Mouse (Mus musculus): ENCODE measurements around the gene Xbp1. TPM values are rescaled to one million over a fixed set of nuclear protein-coding genes. Genes with fewer than 3 reads are reported as not detected.
"Not testable (repeated sequence)": the region's sequence is repeated elsewhere in the genome, so short reads cannot be mapped to it uniquely, and the experiment has no call there.

Gene Xbp1
- polyA plus RNA-seq, 1 experiment from 2014 or later: 117 TPM

GRCm38 (mm10) chr11:5510686-5511085 lies 9.8 kb upstream of the Xbp1 start:
- ATAC-seq (replicated peaks; ENCODE audit: low FRiP score); H3K9ac ChIP-seq (ENCODE audit: low read length); H3K27me3 ChIP-seq (ENCODE audit: control insufficient read depth, insufficient read depth, low read length); DNase-seq (ENCODE audit: low spot score); H3K9me3 ChIP-seq (ENCODE audit: control insufficient read depth, low read length); H3K36me3 ChIP-seq (ENCODE audit: control insufficient read depth, insufficient read depth, low read length); H3K4me2 ChIP-seq (ENCODE audit: low read depth, low read length, severe bottlenecking); H3K27ac ChIP-seq (ENCODE audit: low read depth, low read length); H3K4me3 ChIP-seq (ENCODE audit: low read depth, low read length); H3K4me1 ChIP-seq (replicated peaks; ENCODE audit: control insufficient read depth, insufficient read depth, low read length): not testable (repeated sequence)
- WGBS: 100% methylated on average over 1 of the region's 2 CpGs

DNA sequence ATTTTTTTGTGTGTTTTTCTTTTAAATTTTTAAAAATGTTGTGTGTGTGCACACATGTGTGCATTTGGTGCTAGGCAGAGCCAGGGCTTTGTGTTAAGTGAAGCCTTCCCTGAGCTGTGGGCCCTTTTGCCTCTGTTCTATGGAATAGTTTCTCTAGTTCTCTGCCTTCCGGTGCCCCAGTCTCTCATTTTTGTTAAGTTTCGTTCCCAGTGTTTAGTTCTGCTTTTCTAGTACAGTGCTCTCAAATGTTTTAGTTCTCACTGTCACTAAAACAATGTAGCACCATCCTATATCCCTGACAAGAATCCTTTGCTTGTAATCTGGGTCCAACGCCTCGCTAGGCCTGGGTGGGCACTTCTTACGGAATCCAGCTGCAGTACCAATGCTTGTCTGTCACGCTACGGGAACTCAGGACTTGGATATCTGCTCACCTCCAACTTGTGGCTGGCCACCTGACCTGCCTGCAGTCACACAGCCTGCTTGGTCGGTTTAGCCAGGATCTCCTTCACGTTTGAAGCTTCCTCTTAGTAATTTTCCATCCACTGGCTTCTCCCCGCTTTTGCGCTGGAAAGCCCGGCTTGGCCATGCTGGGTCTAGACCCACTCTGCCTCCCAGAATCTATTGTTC lies 8.2 kb upstream of the Xbp1 start:
- Histone ChIP-seq H3K4me3 (ENCODE audit: low read depth, low read length) (no peak overlapping the region), H3K27ac (ENCODE audit: low read depth, low read length) (no peak overlapping the region), H3K9me3 (ENCODE audit: control insufficient read depth, low read length) (no peaks in the 10 kb centered on the region), H3K9ac (ENCODE audit: low read length) (no peak overlapping the region), H3K27me3 (ENCODE audit: control insufficient read depth, insufficient read depth, low read length) (no peaks in the 10 kb centered on the region), H3K4me1 (replicated peaks; ENCODE audit: control insufficient read depth, insufficient read depth, low read length) (no peaks in the 10 kb centered on the region), H3K36me3 (ENCODE audit: control insufficient read depth, insufficient read depth, low read length) (no peaks in the 10 kb centered on the region), H3K4me2 (ENCODE audit: low read depth, low read length, severe bottlenecking) (no peak overlapping the region)
- no peak for ATAC-seq (replicated peaks; ENCODE audit: low FRiP score)
- WGBS: 78% methylated on average over 12 of the region's 12 CpGs
- DNase-seq (ENCODE audit: low spot score): no peak

DNA sequence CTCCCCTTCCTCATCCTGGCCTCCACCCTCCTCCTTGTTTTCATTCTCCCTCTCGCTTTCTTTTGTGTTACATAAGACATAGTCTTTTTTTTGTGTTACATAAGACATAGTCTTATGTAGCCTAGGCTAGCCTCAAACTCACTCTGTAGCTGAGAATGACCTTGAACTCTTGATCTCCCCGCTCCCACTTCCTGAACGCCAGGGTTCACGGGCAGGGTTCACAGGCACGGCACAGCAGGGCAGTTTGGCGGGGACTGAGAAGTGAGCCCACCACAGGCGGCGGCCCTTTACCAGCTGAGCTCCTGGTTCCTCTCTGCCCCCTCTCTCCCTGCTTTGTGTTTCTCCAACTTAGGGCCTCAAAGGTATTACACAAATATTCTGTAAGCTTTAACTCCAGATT lies 7.5 kb upstream of the Xbp1 start:
- Histone ChIP-seq H3K27me3 (ENCODE audit: control insufficient read depth, insufficient read depth, low read length) (no peaks in the 10 kb centered on the region), H3K4me1 (replicated peaks; ENCODE audit: control insufficient read depth, insufficient read depth, low read length) (no peaks in the 10 kb centered on the region), H3K36me3 (ENCODE audit: control insufficient read depth, insufficient read depth, low read length) (no peaks in the 10 kb centered on the region), H3K27ac (ENCODE audit: low read depth, low read length) (no peak overlapping the region), H3K4me3 (ENCODE audit: low read depth, low read length) (no peak overlapping the region), H3K4me2 (ENCODE audit: low read depth, low read length, severe bottlenecking) (no peak overlapping the region), H3K9ac (ENCODE audit: low read length) (no peak overlapping the region), H3K9me3 (ENCODE audit: control insufficient read depth, low read length) (no peaks in the 10 kb centered on the region)
- ATAC-seq (replicated peaks; ENCODE audit: low FRiP score): no peak
- DNase-seq (ENCODE audit: low spot score): no peak
- WGBS: 85% methylated on average over 8 of the region's 8 CpGs

DNA sequence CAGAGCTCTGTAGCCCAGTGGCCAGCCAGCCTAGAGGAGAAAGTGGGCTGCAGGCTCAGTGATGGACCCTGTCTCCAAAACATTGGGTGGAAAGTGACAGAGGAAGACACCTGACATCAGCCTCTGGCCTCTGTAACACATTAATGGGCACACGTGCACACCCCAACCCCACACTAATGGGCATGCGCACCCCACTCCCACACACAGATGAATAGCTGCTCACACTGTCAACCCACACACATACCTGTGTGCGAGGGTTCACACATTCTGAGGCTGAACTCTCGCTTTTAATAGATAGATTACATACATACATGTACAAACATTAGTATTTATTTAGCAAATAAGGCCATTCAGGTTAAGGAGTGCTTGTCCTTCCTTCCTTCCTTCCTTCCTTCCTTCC lies 6.4 kb upstream of the Xbp1 start:
- Histone ChIP-seq H3K4me1 (replicated peaks; ENCODE audit: control insufficient read depth, insufficient read depth, low read length) (no peaks in the 10 kb centered on the region), H3K36me3 (ENCODE audit: control insufficient read depth, insufficient read depth, low read length) (no peaks in the 10 kb centered on the region), H3K4me2 (ENCODE audit: low read depth, low read length, severe bottlenecking) (no peak overlapping the region), H3K9ac (ENCODE audit: low read length) (no peak overlapping the region), H3K4me3 (ENCODE audit: low read depth, low read length) (no peak overlapping the region), H3K27me3 (ENCODE audit: control insufficient read depth, insufficient read depth, low read length) (no peaks in the 10 kb centered on the region), H3K27ac (ENCODE audit: low read depth, low read length) (no peak overlapping the region), H3K9me3 (ENCODE audit: control insufficient read depth, low read length) (no peaks in the 10 kb centered on the region)
- DNase-seq (ENCODE audit: low spot score) (peak; percentile 44), ATAC-seq (replicated peaks; ENCODE audit: low FRiP score) (no peak)
- WGBS: 91% methylated on average over 4 of the region's 4 CpGs

DNA sequence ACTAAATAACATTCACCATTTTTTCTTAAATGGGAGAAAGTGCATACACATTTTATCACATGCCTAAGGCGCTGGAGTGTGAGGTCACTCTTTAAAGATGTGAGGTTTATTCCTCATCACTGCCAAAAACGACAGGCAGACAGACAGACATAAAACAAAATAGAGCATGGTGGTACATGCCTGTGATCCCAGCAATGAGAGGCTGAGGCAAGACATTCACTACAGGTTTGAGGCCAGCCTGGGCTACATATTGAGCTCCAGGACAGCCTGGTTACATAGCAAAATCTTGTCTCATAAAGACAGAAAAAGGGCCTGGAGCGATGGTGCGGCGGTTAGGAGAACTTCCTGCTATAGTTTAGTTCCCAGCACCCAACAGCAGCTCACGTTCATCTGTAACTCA lies 5.3 kb upstream of the Xbp1 start:
- ATAC-seq (replicated peaks; ENCODE audit: low FRiP score): no peak
- Histone ChIP-seq H3K9me3 (ENCODE audit: control insufficient read depth, low read length) (no peaks in the 10 kb centered on the region), H3K9ac (ENCODE audit: low read length) (no peak overlapping the region), H3K27ac (ENCODE audit: low read depth, low read length) (no peak overlapping the region), H3K27me3 (ENCODE audit: control insufficient read depth, insufficient read depth, low read length) (no peaks in the 10 kb centered on the region), H3K4me2 (ENCODE audit: low read depth, low read length, severe bottlenecking) (no peak overlapping the region), H3K4me3 (ENCODE audit: low read depth, low read length) (no peak overlapping the region), H3K36me3 (ENCODE audit: control insufficient read depth, insufficient read depth, low read length) (no peaks in the 10 kb centered on the region), H3K4me1 (replicated peaks; ENCODE audit: control insufficient read depth, insufficient read depth, low read length) (no peaks in the 10 kb centered on the region; the same call in 1 of the 2 replicates)
- WGBS: 82% methylated on average over 6 of the region's 6 CpGs
- DNase-seq (ENCODE audit: low spot score): no peak

DNA sequence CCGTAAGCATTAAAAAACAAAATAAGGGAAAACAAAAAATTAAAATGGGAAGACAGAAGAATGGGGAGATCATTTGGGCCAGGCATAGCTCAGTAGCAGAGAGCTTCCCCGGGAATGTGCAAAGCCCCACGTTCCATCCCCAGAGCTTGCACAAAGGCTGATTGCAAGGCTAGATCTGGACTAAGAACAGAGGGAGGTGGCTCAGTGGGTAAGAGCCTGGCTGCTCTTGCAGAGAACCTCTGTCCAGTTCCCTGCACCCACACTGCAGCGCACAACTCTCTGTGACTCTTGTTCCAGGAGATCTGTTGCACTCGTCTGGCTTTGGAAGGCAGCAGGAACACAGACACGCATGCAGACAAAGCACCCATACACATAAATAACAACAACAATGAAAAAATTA lies 4.8 kb upstream of the Xbp1 start:
- no peaks in the 10 kb centered on the region for H3K9me3 ChIP-seq (ENCODE audit: control insufficient read depth, low read length)
- no peak for DNase-seq (ENCODE audit: low spot score)
- 83% methylated on average over 6 of the region's 6 CpGs for WGBS

GRCm38 (mm10) chr11:5516151-5516550 lies 4.3 kb upstream of the Xbp1 start:
- no peaks in the 10 kb centered on the region for H3K9me3 ChIP-seq (ENCODE audit: control insufficient read depth, low read length)
- H3K9ac ChIP-seq (ENCODE audit: low read length): no peak overlapping the region
- H3K27me3 ChIP-seq (ENCODE audit: control insufficient read depth, insufficient read depth, low read length): no peaks in the 10 kb centered on the region
- no peak overlapping the region for H3K4me2 ChIP-seq (ENCODE audit: low read depth, low read length, severe bottlenecking)
- 84% methylated on average over 7 of the region's 7 CpGs for WGBS
- H3K4me1 ChIP-seq (replicated peaks; ENCODE audit: control insufficient read depth, insufficient read depth, low read length): no peaks in the 10 kb centered on the region; the same call in 1 of the 2 replicates
- DNase-seq (ENCODE audit: low spot score) (no peak), ATAC-seq (replicated peaks; ENCODE audit: low FRiP score) (no peak)
- no peak overlapping the region for H3K27ac ChIP-seq (ENCODE audit: low read depth, low read length)
- H3K36me3 ChIP-seq (ENCODE audit: control insufficient read depth, insufficient read depth, low read length): no peaks in the 10 kb centered on the region
- no peak overlapping the region for H3K4me3 ChIP-seq (ENCODE audit: low read depth, low read length)

More for the DNA sequence above, 4.8 kb upstream of the Xbp1 start:
- Histone ChIP-seq H3K27ac (ENCODE audit: low read depth, low read length) (no peak overlapping the region), H3K4me2 (ENCODE audit: low read depth, low read length, severe bottlenecking) (no peak overlapping the region), H3K27me3 (ENCODE audit: control insufficient read depth, insufficient read depth, low read length) (no peaks in the 10 kb centered on the region), H3K36me3 (ENCODE audit: control insufficient read depth, insufficient read depth, low read length) (no peaks in the 10 kb centered on the region), H3K4me1 (replicated peaks; ENCODE audit: control insufficient read depth, insufficient read depth, low read length) (no peaks in the 10 kb centered on the region; the same call in 1 of the 2 replicates), H3K4me3 (ENCODE audit: low read depth, low read length) (no peak overlapping the region), H3K9ac (ENCODE audit: low read length) (no peak overlapping the region)
- ATAC-seq (replicated peaks; ENCODE audit: low FRiP score): no peak

- no peak overlapping the region for H3K9ac ChIP-seq (ENCODE audit: low read length)
- H3K9me3 ChIP-seq (ENCODE audit: control insufficient read depth, low read length): no peaks in the 10 kb centered on the region
- no peak for ATAC-seq (replicated peaks; ENCODE audit: low FRiP score)
- H3K36me3 ChIP-seq (ENCODE audit: control insufficient read depth, insufficient read depth, low read length): no peaks in the 10 kb centered on the region
- H3K4me1 ChIP-seq (replicated peaks; ENCODE audit: control insufficient read depth, insufficient read depth, low read length): no peaks in the 10 kb centered on the region; the same call in 1 of the 2 replicates
- H3K4me3 ChIP-seq (ENCODE audit: low read depth, low read length): no peak overlapping the region
- no peak overlapping the region for H3K27ac ChIP-seq (ENCODE audit: low read depth, low read length)
- no peak overlapping the region for H3K4me2 ChIP-seq (ENCODE audit: low read depth, low read length, severe bottlenecking)
- no peaks in the 10 kb centered on the region for H3K27me3 ChIP-seq (ENCODE audit: control insufficient read depth, insufficient read depth, low read length)
- DNase-seq (ENCODE audit: low spot score): peak; percentile 37
- WGBS: 94% methylated on average over 14 of the region's 14 CpGs
Observed at GRCm38 (mm10) chr11:5516617-5517016, 3.8 kb upstream of the Xbp1 start.

DNA sequence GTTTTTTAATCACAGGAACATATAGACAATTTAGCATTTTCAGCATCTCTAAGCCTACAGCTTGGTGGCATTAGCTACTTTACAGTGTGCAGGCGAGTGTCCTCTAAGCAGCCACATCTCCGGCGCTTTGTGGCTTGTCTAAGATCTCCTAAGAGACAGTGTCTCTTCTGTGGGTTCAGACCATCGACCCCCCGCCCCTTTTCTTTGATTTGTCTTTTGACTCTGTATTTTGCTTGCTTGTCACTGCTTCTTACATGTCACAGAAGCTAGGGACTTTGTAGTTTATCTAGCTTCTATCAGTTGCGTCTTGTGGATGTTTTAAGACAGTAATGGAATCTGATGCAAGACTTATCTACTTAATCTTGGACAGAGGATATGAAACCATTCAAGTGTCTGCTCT lies 3.1 kb upstream of the Xbp1 start:
- Histone ChIP-seq H3K36me3 (ENCODE audit: control insufficient read depth, insufficient read depth, low read length) (no peaks in the 10 kb centered on the region; the same call in 1 of the 2 replicates), H3K9me3 (ENCODE audit: control insufficient read depth, low read length) (no peaks in the 10 kb centered on the region), H3K9ac (ENCODE audit: low read length) (no peak overlapping the region), H3K27me3 (ENCODE audit: control insufficient read depth, insufficient read depth, low read length) (no peaks in the 10 kb centered on the region), H3K4me2 (ENCODE audit: low read depth, low read length, severe bottlenecking) (no peak overlapping the region), H3K4me3 (ENCODE audit: low read depth, low read length) (no peak overlapping the region), H3K4me1 (replicated peaks; ENCODE audit: control insufficient read depth, insufficient read depth, low read length) (peaks cover 3% of the 10 kb centered on the region; the same call in 1 of the 2 replicates), H3K27ac (ENCODE audit: low read depth, low read length) (no peak overlapping the region)
- 88% methylated on average over 6 of the region's 6 CpGs for WGBS
- DNase-seq (ENCODE audit: low spot score): peak; percentile 19
- no peak for ATAC-seq (replicated peaks; ENCODE audit: low FRiP score)
